Mouse (Mus musculus): ENCODE data around the gene Agrp.
A peak's percentile ranks its signal among the peaks of the same experiment; 100 is the strongest.

Agrp gene

GRCm38 (mm10) chr8:105636963-105637510 lies at the start of gene Agrp:
Gene Agrp (minus strand): TSS chr8:105637393.
- peak; percentile 18 to 65 for DNase-seq (ENCODE audit: low spot score in 2 of 2)

GRCm38 (mm10) chr8:105686551-105686950 lies 49.4 kb upstream of the Agrp start:
- DNase-seq (ENCODE audit: low spot score in 2 of 2) = no peak

- DNase-seq (ENCODE audit: low spot score in 2 of 2) = peak in 1 of 2 experiments; percentile 58
These were observed 48.7 kb upstream of the Agrp start, which contains the start of gene Carmil2 for GRCm38 (mm10) chr8:105685796-105686308. Gene Carmil2 (plus strand): TSS chr8:105686274.

- DNase-seq (ENCODE audit: low spot score in 2 of 2) = no peak
These were observed 48.1 kb upstream of the Agrp start for GRCm38 (mm10) chr8:105685325-105685724.

GRCm38 (mm10) chr8:105677891-105678290 lies 40.7 kb upstream of the Agrp start:
- DNase-seq (ENCODE audit: low spot score in 2 of 2) = no peak

GRCm38 (mm10) chr8:105661167-105661566 lies 24.0 kb upstream of the Agrp start:
- no peak for DNase-seq (ENCODE audit: low spot score in 2 of 2)

GRCm38 (mm10) chr8:105657641-105658040 lies 20.4 kb upstream of the Agrp start:
- no peak for DNase-seq (ENCODE audit: low spot score in 2 of 2)

GRCm38 (mm10) chr8:105648929-105649328 lies 11.7 kb upstream of the Agrp start:
- DNase-seq (ENCODE audit: low spot score in 2 of 2) = no peak

GRCm38 (mm10) chr8:105645205-105645604 lies 8.0 kb upstream of the Agrp start:
- DNase-seq (ENCODE audit: low spot score in 2 of 2) = no peak

- no peak for DNase-seq (ENCODE audit: low spot score in 2 of 2)
These were observed 3.3 kb upstream of the Agrp start for GRCm38 (mm10) chr8:105640511-105640910.

GRCm38 (mm10) chr8:105639835-105640234 lies 2.6 kb upstream of the Agrp start:
- DNase-seq (ENCODE audit: low spot score in 2 of 2) = no peak

GRCm38 (mm10) chr8:105638510-105638909 lies 1.3 kb upstream of the Agrp start:
- DNase-seq (ENCODE audit: low spot score in 2 of 2) = no peak

GRCm38 (mm10) chr8:105637601-105638041 lies 428 bp upstream of the Agrp start:
- DNase-seq (ENCODE audit: low spot score in 2 of 2) = no peak

GRCm38 (mm10) chr8:105636018-105636962 lies 903 bp downstream of the Agrp start, which contains the start of gene Ctcf:
Gene Ctcf (plus strand): TSS chr8:105636568.
- peak; percentile 84 to 88 for DNase-seq (ENCODE audit: low spot score in 2 of 2)

GRCm38 (mm10) chr8:105635481-105635880 lies 1.7 kb downstream of the Agrp start:
- no peak for DNase-seq (ENCODE audit: low spot score in 2 of 2)

- no peak for DNase-seq (ENCODE audit: low spot score in 2 of 2)
These were observed 2.3 kb downstream of the Agrp start for GRCm38 (mm10) chr8:105634771-105635458.

- DNase-seq (ENCODE audit: low spot score in 2 of 2) = no peak
These were observed 7.9 kb downstream of the Agrp start for GRCm38 (mm10) chr8:105629337-105629736.

GRCm38 (mm10) chr8:105626086-105626485 lies 11.1 kb downstream of the Agrp start:
- no peak for DNase-seq (ENCODE audit: low spot score in 2 of 2)

GRCm38 (mm10) chr8:105624831-105625230 lies 12.4 kb downstream of the Agrp start:
- DNase-seq (ENCODE audit: low spot score in 2 of 2) = no peak

- DNase-seq (ENCODE audit: low spot score in 2 of 2) = no peak
These were observed 12.8 kb downstream of the Agrp start for GRCm38 (mm10) chr8:105624401-105624800.

GRCm38 (mm10) chr8:105623679-105624245 lies 13.4 kb downstream of the Agrp start:
- no peak for DNase-seq (ENCODE audit: low spot score in 2 of 2)

GRCm38 (mm10) chr8:105623118-105623517 lies 14.1 kb downstream of the Agrp start:
- DNase-seq (ENCODE audit: low spot score in 2 of 2) = no peak

Measured in urinary bladder, adult 18-20 months (tissue).